Mouse (Mus musculus) right cerebral cortex, adult 18-20 months (tissue): ENCODE measurements around the gene Nr2f6.

Experiments
- DNase-seq: peaks from one replicate; pipeline ENCODE4 v3.0.0; 2022; ENCODE audit warnings: mixed read lengths

The Nr2f6 gene

GRCm38 (mm10) chr8:71388267-71388666, 6.5 kb upstream of the Nr2f6 start:
- no peak for DNase-seq

- no peak for DNase-seq
Measured at GRCm38 (mm10) chr8:71385212-71385835, 3.6 kb upstream of the Nr2f6 start.

GRCm38 (mm10) chr8:71383860-71384259, 2.1 kb upstream of the Nr2f6 start:
- DNase-seq, result no peak

GRCm38 (mm10) chr8:71383396-71383795, 1.6 kb upstream of the Nr2f6 start:
- no peak for DNase-seq

GRCm38 (mm10) chr8:71381971-71382961, 506 bp upstream of the Nr2f6 start:
- DNase-seq, result peak; percentile 76

- DNase-seq, result no peak
Measured at GRCm38 (mm10) chr8:71380178-71381171, 1.3 kb downstream of the Nr2f6 start.

GRCm38 (mm10) chr8:71379512-71380075, 2.2 kb downstream of the Nr2f6 start:
- DNase-seq, result no peak

GRCm38 (mm10) chr8:71379008-71379407, 2.8 kb downstream of the Nr2f6 start:
- DNase-seq, result no peak

- DNase-seq, result no peak
Measured at GRCm38 (mm10) chr8:71376423-71377030, 5.2 kb downstream of the Nr2f6 start.

GRCm38 (mm10) chr8:71375581-71376422, 6.0 kb downstream of the Nr2f6 start:
- peak; percentile 75 for DNase-seq

GRCm38 (mm10) chr8:71374616-71375206, 7.0 kb downstream of the Nr2f6 start:
- DNase-seq, result no peak

- no peak for DNase-seq
Measured at GRCm38 (mm10) chr8:71373000-71373399, 8.8 kb downstream of the Nr2f6 start.

- DNase-seq, result no peak
Measured at GRCm38 (mm10) chr8:71372427-71372826, 9.3 kb downstream of the Nr2f6 start.

- DNase-seq, result peak; percentile 99
Measured at GRCm38 (mm10) chr8:71371236-71371848, 10.4 kb downstream of the Nr2f6 start, which contains the start of gene Ocel1. Gene Ocel1 (plus strand): TSS chr8:71371298.

GRCm38 (mm10) chr8:71370711-71371235, 11.0 kb downstream of the Nr2f6 start:
- DNase-seq, result no peak

GRCm38 (mm10) chr8:71369040-71369718, 12.6 kb downstream of the Nr2f6 start:
- DNase-seq, result no peak

GRCm38 (mm10) chr8:71368366-71368765, 13.4 kb downstream of the Nr2f6 start:
- no peak for DNase-seq

- no peak for DNase-seq
Measured at GRCm38 (mm10) chr8:71367529-71368176, 14.1 kb downstream of the Nr2f6 start.
